Mouse (Mus musculus): Measurements from ENCODE around the gene Tescl. TPM values are rescaled to one million over a fixed set of nuclear protein-coding genes. Genes with fewer than 3 reads are reported as not detected.

Tescl gene
- total and polyA plus RNA-seq, 2 experiments from 2014 or later: 0.14 TPM; not detected in 1

GRCm38 (mm10) chr7:24371809-24372145 lies 38.0 kb upstream of the Tescl start:
- no peaks in the 10 kb centered on the region for H3K36me3 ChIP-seq (replicated peaks; ENCODE audit: control insufficient read depth, insufficient read depth, low read length)
- H3K27me3 ChIP-seq (ENCODE audit: control insufficient read depth, insufficient read depth, low read length): no peaks in the 10 kb centered on the region
- 48% methylated on average over 3 of the region's 3 CpGs for WGBS
- DNase-seq (ENCODE audit: low spot score) (no peak), ATAC-seq (ENCODE audit: insufficient read depth, low read depth) (no peak)
- peak overlapping the region; percentile 9; the same call in 1 of the 2 replicates for H3K4me3 ChIP-seq (ENCODE audit: low read depth, low read length)
- peaks cover 4% of the 10 kb centered on the region; the same call in 1 of the 2 replicates for H3K4me1 ChIP-seq (ENCODE audit: control insufficient read depth, insufficient read depth)
- H3K27ac ChIP-seq (ENCODE audit: low read depth): no peak overlapping the region
- H3K9me3 ChIP-seq (replicated peaks; ENCODE audit: control insufficient read depth, low read length): no peaks in the 10 kb centered on the region
- H3K9ac ChIP-seq (replicated peaks; ENCODE audit: low read depth, low read length): no peak overlapping the region
- no peak for TF ChIP-seq EP300 (IDR thresholded peaks at IDR 0.05; ENCODE audit: low read depth)
- no peak for TF ChIP-seq CTCF (IDR thresholded peaks at IDR 0.05; ENCODE audit: low read depth)
- no peak overlapping the region; the same call in 1 of the 2 replicates for H3K4me2 ChIP-seq (ENCODE audit: low read depth, low read length)

- Histone ChIP-seq H3K4me1 (ENCODE audit: control insufficient read depth, insufficient read depth) (peaks cover 4% of the 10 kb centered on the region; the same call in 1 of the 2 replicates), H3K4me2 (ENCODE audit: low read depth, low read length) (peak overlapping the region; percentile 30; the same call in 1 of the 2 replicates), H3K4me3 (ENCODE audit: low read depth, low read length) (peak overlapping the region; percentile 26; the same call in 1 of the 2 replicates), H3K27ac (ENCODE audit: low read depth) (no peak overlapping the region; the same call in 1 of the 2 replicates), H3K36me3 (replicated peaks; ENCODE audit: control insufficient read depth, insufficient read depth, low read length) (no peaks in the 10 kb centered on the region), H3K27me3 (ENCODE audit: control insufficient read depth, insufficient read depth, low read length) (no peaks in the 10 kb centered on the region), H3K9me3 (replicated peaks; ENCODE audit: control insufficient read depth, low read length) (no peaks in the 10 kb centered on the region), H3K9ac (replicated peaks; ENCODE audit: low read depth, low read length) (no peak overlapping the region)
- DNase-seq (ENCODE audit: low spot score): no peak
- 56% methylated on average over 7 of the region's 7 CpGs for WGBS
- TF ChIP-seq EP300 (IDR thresholded peaks at IDR 0.05; ENCODE audit: low read depth) (no peak), CTCF (IDR thresholded peaks at IDR 0.05; ENCODE audit: low read depth) (no peak)
- no peak for ATAC-seq (ENCODE audit: insufficient read depth, low read depth)
Observed at GRCm38 (mm10) chr7:24371012-24371808, 37.5 kb upstream of the Tescl start.

GRCm38 (mm10) chr7:24369731-24370541 lies 36.2 kb upstream of the Tescl start, which contains the start of gene Kcnn4:
TSS of gene Kcnn4 (plus strand) at chr7:24370263.
- Histone ChIP-seq H3K4me3 (ENCODE audit: low read depth, low read length) (peak within 1 kb of the TSS; percentile 26; the same call in 1 of the 2 replicates), H3K4me1 (ENCODE audit: control insufficient read depth, insufficient read depth) (peaks cover 4% of the 10 kb centered on the region; the same call in 1 of the 2 replicates), H3K4me2 (ENCODE audit: low read depth, low read length) (peak within 1 kb of the TSS; percentile 30; the same call in 1 of the 2 replicates), H3K9ac (replicated peaks; ENCODE audit: low read depth, low read length) (no peak within 1 kb of the TSS), H3K36me3 (replicated peaks; ENCODE audit: control insufficient read depth, insufficient read depth, low read length) (no peaks in the 10 kb centered on the region), H3K27me3 (ENCODE audit: control insufficient read depth, insufficient read depth, low read length) (no peaks in the 10 kb centered on the region), H3K9me3 (replicated peaks; ENCODE audit: control insufficient read depth, low read length) (no peaks in the 10 kb centered on the region), H3K27ac (ENCODE audit: low read depth) (peak within 1 kb of the TSS; percentile 53; the same call in 1 of the 2 replicates)
- ATAC-seq (ENCODE audit: insufficient read depth, low read depth) (no peak), DNase-seq (ENCODE audit: low spot score) (no peak)
- TF ChIP-seq EP300 (IDR thresholded peaks at IDR 0.05; ENCODE audit: low read depth): no peak
- TF ChIP-seq CTCF (IDR thresholded peaks at IDR 0.05; ENCODE audit: low read depth): no peak
- 31% methylated on average over 23 of the region's 23 CpGs for WGBS

- no peaks in the 10 kb centered on the region for H3K27me3 ChIP-seq (ENCODE audit: control insufficient read depth, insufficient read depth, low read length)
- no peak overlapping the region for H3K9ac ChIP-seq (replicated peaks; ENCODE audit: low read depth, low read length)
- ATAC-seq (ENCODE audit: insufficient read depth, low read depth) (no peak), DNase-seq (ENCODE audit: low spot score) (no peak)
- H3K4me2 ChIP-seq (ENCODE audit: low read depth, low read length): no peak overlapping the region
- no peaks in the 10 kb centered on the region for H3K9me3 ChIP-seq (replicated peaks; ENCODE audit: control insufficient read depth, low read length)
- 80% methylated on average over 7 of the region's 7 CpGs for WGBS
- H3K27ac ChIP-seq (ENCODE audit: low read depth): no peak overlapping the region
- H3K4me1 ChIP-seq (ENCODE audit: control insufficient read depth, insufficient read depth): peaks cover 4% of the 10 kb centered on the region; the same call in 1 of the 2 replicates
- no peaks in the 10 kb centered on the region for H3K36me3 ChIP-seq (replicated peaks; ENCODE audit: control insufficient read depth, insufficient read depth, low read length)
- TF ChIP-seq CTCF (IDR thresholded peaks at IDR 0.05; ENCODE audit: low read depth) (no peak), EP300 (IDR thresholded peaks at IDR 0.05; ENCODE audit: low read depth) (no peak)
- no peak overlapping the region for H3K4me3 ChIP-seq (ENCODE audit: low read depth, low read length)
Observed at GRCm38 (mm10) chr7:24368946-24369345, 35.2 kb upstream of the Tescl start.

- H3K27ac ChIP-seq (ENCODE audit: low read depth): no peak overlapping the region
- peaks cover under 1% of the 10 kb centered on the region; the same call in 1 of the 2 replicates for H3K4me1 ChIP-seq (ENCODE audit: control insufficient read depth, insufficient read depth)
- 55% methylated on average over 4 of the region's 4 CpGs for WGBS
- H3K4me3 ChIP-seq (ENCODE audit: low read depth, low read length): no peak overlapping the region
- no peak for ATAC-seq (ENCODE audit: insufficient read depth, low read depth)
- no peaks in the 10 kb centered on the region for H3K27me3 ChIP-seq (ENCODE audit: control insufficient read depth, insufficient read depth, low read length)
- TF ChIP-seq CTCF (IDR thresholded peaks at IDR 0.05; ENCODE audit: low read depth) (no peak), EP300 (IDR thresholded peaks at IDR 0.05; ENCODE audit: low read depth) (no peak)
- no peaks in the 10 kb centered on the region for H3K9me3 ChIP-seq (replicated peaks; ENCODE audit: control insufficient read depth, low read length)
- H3K9ac ChIP-seq (replicated peaks; ENCODE audit: low read depth, low read length): no peak overlapping the region
- no peak overlapping the region for H3K4me2 ChIP-seq (ENCODE audit: low read depth, low read length)
- H3K36me3 ChIP-seq (replicated peaks; ENCODE audit: control insufficient read depth, insufficient read depth, low read length): no peaks in the 10 kb centered on the region
- no peak for DNase-seq (ENCODE audit: low spot score)
Observed at GRCm38 (mm10) chr7:24368226-24368625, 34.5 kb upstream of the Tescl start.
